Mouse (Mus musculus) liver, embryonic 16.5 days (tissue): ENCODE results near the gene Ms4a4c. TPM values are rescaled to one million over a fixed set of nuclear protein-coding genes. Genes with fewer than 3 reads are reported as not detected.
"Not testable (repeated sequence)": the region's sequence is repeated elsewhere in the genome, so short reads cannot be mapped to it uniquely, and the experiment has no call there.

ENCODE experiments used
- ATAC-seq: fragments of 200-750 bp; cut with Nextera tagmentation; 2 replicates; pipeline ENCODE4 v1.8.0; 2017; ENCODE audit warnings: low read depth, mild to moderate bottlenecking, moderate number of reproducible peaks, moderate library complexity
- H3K27ac ChIP-seq: fragments of 300-500 bp; sonication (generic); 2 replicates; pipeline ENCODE4 v1.5.1; 2014; ENCODE audit warnings: mild to moderate bottlenecking, low read length
- H3K27me3 ChIP-seq: fragments of 300-500 bp; sonication (generic); 2 replicates; pipeline ENCODE4 v1.6.1; 2014; ENCODE audit warnings: low read depth, low read length, mixed read lengths; ENCODE audit not compliant: control insufficient read depth, insufficient read depth
- H3K36me3 ChIP-seq: fragments of 300-500 bp; sonication (generic); 2 replicates; pipeline ENCODE4 v1.6.1; 2014; ENCODE audit warnings: mild to moderate bottlenecking; ENCODE audit not compliant: control insufficient read depth, insufficient read depth
- H3K4me1 ChIP-seq: fragments of 300-500 bp; sonication (generic); 2 replicates; pipeline ENCODE4 v1.6.1; 2014; ENCODE audit warnings: low read depth, low read length, mixed read lengths; ENCODE audit not compliant: control insufficient read depth
- H3K4me2 ChIP-seq: fragments of 300-500 bp; sonication (generic); 2 replicates; pipeline ENCODE4 v1.6.1; 2014; ENCODE audit warnings: low read depth, low read length, mixed read lengths
- H3K4me3 ChIP-seq: fragments of 300-500 bp; sonication (generic); 2 replicates; pipeline ENCODE4 v1.5.1; 2014; ENCODE audit warnings: low read depth, mild to moderate bottlenecking, low read length
- H3K9ac ChIP-seq: fragments of 300-500 bp; sonication (generic); 2 replicates; pipeline ENCODE4 v1.6.1; 2014; ENCODE audit warnings: low read depth, low read length
- H3K9me3 ChIP-seq: fragments of 300-500 bp; sonication (generic); replicated peaks from 2 replicates; pipeline ENCODE4 v1.6.1; 2016; ENCODE audit warnings: low read length; ENCODE audit not compliant: control insufficient read depth
- WGBS: fragments of 180-500 bp; shearing (Covaris S2); extraction: QIAGEN DNeasy Blood & Tissue Kit; methylation state at CpG from one replicate; pipeline ENCODE4 v1.1.7; 2014; ENCODE audit not compliant: insufficient replicate concordance; 5-methylcytosine and 5-hydroxymethylcytosine counted together
- polyA plus RNA-seq: library from polyadenylated mRNA; unstranded; fragments of >200 nt; fragmentation: Nextera tagmentation; extraction: Ambion mirVana; gene quantifications from 2 replicates; pipeline ENCODE4 v1.2.1, GENCODE M21; 2015

Gene Ms4a4c
- polyA plus RNA-seq, 1 experiment from 2014 or later = 1.4 TPM

- no peak for ATAC-seq
- Histone ChIP-seq H3K4me2 (no peak overlapping the region), H3K27ac (no peak overlapping the region)
Measured at GRCm38 (mm10) chr19:11435058-11435834, 30.7 kb downstream of the Ms4a4c start.

DNA sequence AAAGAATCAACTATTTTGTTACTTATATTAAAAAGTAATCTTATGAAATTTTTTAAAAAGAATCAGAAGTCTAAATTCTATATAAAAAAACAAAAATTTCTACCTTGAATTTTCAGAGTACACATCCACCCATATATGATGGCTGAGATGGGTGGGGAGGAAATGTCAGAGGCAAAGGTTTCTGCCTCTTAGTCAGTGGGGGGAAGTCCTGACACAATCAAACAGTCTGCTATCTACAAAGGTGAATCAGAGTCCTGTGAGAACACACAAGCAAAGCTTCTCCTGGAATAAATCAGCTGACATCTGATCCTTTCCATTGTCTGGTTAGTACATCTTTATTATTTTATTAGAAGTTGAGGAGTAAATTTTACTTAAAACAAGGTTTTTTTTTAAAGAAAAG, 38.8 kb downstream of the Ms4a4c start, which contains the start of gene Ms4a4b:
Ms4a4b (plus strand) TSS at position 216 of the 400 bp plus-strand sequence.
- H3K27me3 ChIP-seq = no peaks in the 10 kb centered on the region
- H3K9ac ChIP-seq = no peak within 1 kb of the TSS
- no peak for ATAC-seq
- no peak within 1 kb of the TSS for H3K27ac ChIP-seq
- no peak within 1 kb of the TSS for H3K4me2 ChIP-seq
- H3K36me3 ChIP-seq = no peaks in the 10 kb centered on the region
- H3K4me3 ChIP-seq = no peak within 1 kb of the TSS
- no peaks in the 10 kb centered on the region for H3K4me1 ChIP-seq
- H3K9me3 ChIP-seq = no peaks in the 10 kb centered on the region

More at GRCm38 (mm10) chr19:11435058-11435834, 30.7 kb downstream of the Ms4a4c start:
- Histone ChIP-seq H3K27me3 (no peaks in the 10 kb centered on the region), H3K4me1 (no peaks in the 10 kb centered on the region), H3K9me3 (no peaks in the 10 kb centered on the region), H3K36me3 (no peaks in the 10 kb centered on the region), H3K9ac (no peak overlapping the region), H3K4me3 (no peak overlapping the region)
- WGBS = 57% methylated on average over 4 of the region's 4 CpGs

- Histone ChIP-seq H3K27me3 (no peaks in the 10 kb centered on the region), H3K27ac (no peak overlapping the region), H3K9ac (no peak overlapping the region), H3K9me3 (no peaks in the 10 kb centered on the region), H3K4me3 (no peak overlapping the region), H3K4me2 (no peak overlapping the region), H3K36me3 (no peaks in the 10 kb centered on the region), H3K4me1 (no peaks in the 10 kb centered on the region)
- WGBS = 67% methylated on average over 5 of the region's 5 CpGs
- no peak for ATAC-seq
Measured at GRCm38 (mm10) chr19:11443964-11444363, 39.4 kb downstream of the Ms4a4c start.

DNA sequence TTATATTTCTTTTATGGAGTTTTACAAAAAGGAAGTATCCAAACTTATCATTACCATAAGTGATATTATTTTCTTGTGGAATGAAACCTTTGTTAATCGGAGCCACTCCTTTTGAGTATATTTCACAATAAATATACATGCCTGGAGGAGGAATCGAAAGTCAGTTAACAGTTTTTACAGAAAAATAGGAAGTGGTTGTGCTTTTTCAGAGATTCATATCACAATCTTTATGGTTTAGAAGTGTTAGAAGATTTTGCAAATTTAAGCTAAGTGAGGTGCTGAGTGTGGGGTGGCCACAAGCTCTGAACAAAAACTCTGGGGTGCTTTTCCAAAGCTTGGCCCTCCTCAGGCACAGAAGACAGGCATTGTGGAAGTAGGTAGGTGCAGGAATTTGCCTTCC, 42.7 kb downstream of the Ms4a4c start:
- Histone ChIP-seq H3K36me3 (no peaks in the 10 kb centered on the region), H3K4me1 (no peaks in the 10 kb centered on the region), H3K9me3 (no peaks in the 10 kb centered on the region), H3K9ac (no peak overlapping the region), H3K27ac (no peak overlapping the region), H3K4me2 (no peak overlapping the region), H3K4me3 (no peak overlapping the region), H3K27me3 (no peaks in the 10 kb centered on the region)
- WGBS = 36% methylated on average over 2 of the region's 2 CpGs
- ATAC-seq = no peak

- not testable (repeated sequence) for H3K4me1 ChIP-seq, H3K27ac ChIP-seq, H3K36me3 ChIP-seq, H3K4me3 ChIP-seq, H3K4me2 ChIP-seq, ATAC-seq, H3K9me3 ChIP-seq, H3K9ac ChIP-seq, H3K27me3 ChIP-seq
- 58% methylated on average over 3 of the region's 4 CpGs for WGBS
Measured at GRCm38 (mm10) chr19:11459041-11459440, 54.5 kb downstream of the Ms4a4c start.

DNA sequence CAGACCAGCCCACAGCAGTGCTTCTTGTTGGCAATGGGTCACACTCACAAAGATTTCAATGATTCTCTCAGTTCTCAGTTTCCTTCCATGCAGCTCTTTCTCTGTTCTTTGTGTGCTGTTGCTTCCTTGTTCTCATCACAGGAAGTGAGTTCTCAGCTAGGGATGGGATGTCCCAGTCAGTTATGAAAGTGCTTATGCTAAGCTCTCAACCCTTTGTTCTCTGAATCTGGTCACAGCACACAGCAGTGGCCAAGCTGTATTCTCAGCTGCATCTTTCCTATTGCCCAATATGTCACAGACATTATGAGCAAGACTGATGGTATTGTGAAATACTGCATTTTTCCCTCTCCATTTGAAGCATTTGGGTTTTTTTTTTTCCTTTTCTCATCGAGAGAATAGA, 60.2 kb downstream of the Ms4a4c start:
- not testable (repeated sequence) for H3K9me3 ChIP-seq, H3K27me3 ChIP-seq, H3K27ac ChIP-seq, H3K9ac ChIP-seq, H3K4me3 ChIP-seq, ATAC-seq, H3K36me3 ChIP-seq, H3K4me2 ChIP-seq, H3K4me1 ChIP-seq
- 5% methylated on average over 1 of the region's 1 CpGs for WGBS

DNA sequence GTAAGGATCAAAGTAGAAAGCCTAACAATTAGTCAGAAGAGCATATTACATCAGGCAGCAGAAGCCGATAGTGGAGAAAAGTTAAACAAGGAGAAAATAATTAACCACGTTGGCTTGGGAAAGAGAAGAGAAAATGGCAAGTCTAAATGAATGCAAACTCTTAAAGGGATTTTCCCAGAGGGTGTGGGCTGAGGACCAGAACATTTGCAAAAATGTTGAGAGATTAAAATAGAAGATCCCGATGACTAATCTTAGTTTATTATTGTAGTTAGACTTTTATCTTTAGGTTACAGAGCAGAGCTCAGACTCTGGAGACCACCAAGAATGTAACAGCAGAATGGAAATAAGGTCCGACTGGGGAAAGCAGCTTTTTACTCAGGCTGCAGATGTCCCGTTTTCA, 61.9 kb downstream of the Ms4a4c start:
- ATAC-seq = peak; percentile 11; the same call in 1 of the 2 replicates
- WGBS = 48% methylated on average over 5 of the region's 5 CpGs
- Histone ChIP-seq H3K27me3 (no peaks in the 10 kb centered on the region), H3K4me3 (no peak overlapping the region), H3K9ac (no peak overlapping the region), H3K36me3 (no peaks in the 10 kb centered on the region), H3K4me1 (no peaks in the 10 kb centered on the region), H3K27ac (no peak overlapping the region), H3K9me3 (no peaks in the 10 kb centered on the region), H3K4me2 (no peak overlapping the region)

- not testable (repeated sequence) for H3K27me3 ChIP-seq, H3K4me2 ChIP-seq, H3K36me3 ChIP-seq, H3K9me3 ChIP-seq, H3K9ac ChIP-seq, H3K4me1 ChIP-seq, H3K27ac ChIP-seq, H3K4me3 ChIP-seq, ATAC-seq
- 27% methylated on average over 1 of the region's 1 CpGs for WGBS
Measured at GRCm38 (mm10) chr19:11468361-11468760, 63.8 kb downstream of the Ms4a4c start.

DNA sequence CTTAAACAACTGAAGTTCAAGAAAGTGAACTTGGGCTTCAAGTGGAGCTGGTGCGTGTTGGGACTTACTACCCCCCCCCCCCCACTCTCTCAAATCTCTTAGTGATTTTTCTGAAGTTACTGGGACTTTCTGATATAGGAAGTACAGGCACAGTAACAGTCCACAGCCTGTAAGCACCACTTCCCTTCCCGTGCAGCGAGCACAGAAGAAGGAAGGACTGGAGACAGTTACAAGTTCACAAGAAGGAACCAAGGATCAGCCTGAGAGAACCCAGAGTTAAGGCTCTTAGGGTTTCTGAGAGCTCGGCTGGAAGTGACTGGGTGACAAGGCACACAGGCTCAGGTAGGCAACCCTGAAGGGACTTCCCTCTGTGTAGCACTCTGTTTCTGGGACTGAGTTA, 64.6 kb downstream of the Ms4a4c start, which contains the start of gene Ms4a6c:
Ms4a6c (plus strand) TSS at position 152 of the 400 bp plus-strand sequence.
- not testable (repeated sequence) for H3K9me3 ChIP-seq, H3K4me3 ChIP-seq, H3K36me3 ChIP-seq, H3K9ac ChIP-seq, H3K4me1 ChIP-seq, H3K27ac ChIP-seq, H3K27me3 ChIP-seq, H3K4me2 ChIP-seq
- WGBS = 12% methylated on average over 4 of the region's 4 CpGs
- peak; percentile 11; the same call in 1 of the 2 replicates for ATAC-seq
